Mouse (Mus musculus): ENCODE measurements at regions not wholly inside any gene's neighbourhood (a gene's known extent, or its start where the extent isn't known, plus 50 kb on each side); places are given as distances from the start of the nearest gene placed in this dataset.

DNA sequence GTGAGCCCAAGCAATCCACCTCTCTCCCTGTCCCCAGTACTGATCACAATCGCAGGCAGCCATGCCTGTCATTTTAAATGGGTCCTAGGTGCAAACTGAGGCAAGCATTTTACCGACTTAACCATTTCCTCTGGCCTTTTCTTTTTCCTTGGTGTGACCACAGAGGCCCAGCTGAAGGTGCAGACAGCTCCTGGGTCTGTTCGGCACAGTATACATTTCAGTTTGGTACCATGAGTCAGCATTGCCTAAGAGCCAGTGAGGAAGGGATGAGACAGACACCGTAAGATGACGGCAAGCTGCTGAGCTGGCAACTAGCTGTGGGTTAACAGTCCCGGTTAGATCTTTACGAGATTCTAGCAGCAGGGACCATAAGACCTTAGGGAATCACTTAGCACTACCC is 61.6 kb upstream of the Eed start:
- TF ChIP-seq POLR2A (IDR thresholded peaks at IDR 0.05; ENCODE audit: borderline replicate concordance, control insufficient read depth, low read depth, low read length) = no peak
- no peak for TF ChIP-seq CTCF (IDR thresholded peaks at IDR 0.05; ENCODE audit: control insufficient read depth, insufficient read depth, low read length)
